Mouse (Mus musculus) CD4-positive helper T cell, adult 2 months (primary cell): ENCODE measurements around the gene Eml6.
"Not testable (repeated sequence)": the region's sequence is repeated elsewhere in the genome, so short reads cannot be mapped to it uniquely, and the experiment has no call there.

Experiments used
- DNase-seq: peaks from one replicate; pipeline ENCODE4 v3.0.0-alpha.2; 2012; ENCODE audit warnings: low read depth, missing footprints, low spot score

Eml6 gene

DNA sequence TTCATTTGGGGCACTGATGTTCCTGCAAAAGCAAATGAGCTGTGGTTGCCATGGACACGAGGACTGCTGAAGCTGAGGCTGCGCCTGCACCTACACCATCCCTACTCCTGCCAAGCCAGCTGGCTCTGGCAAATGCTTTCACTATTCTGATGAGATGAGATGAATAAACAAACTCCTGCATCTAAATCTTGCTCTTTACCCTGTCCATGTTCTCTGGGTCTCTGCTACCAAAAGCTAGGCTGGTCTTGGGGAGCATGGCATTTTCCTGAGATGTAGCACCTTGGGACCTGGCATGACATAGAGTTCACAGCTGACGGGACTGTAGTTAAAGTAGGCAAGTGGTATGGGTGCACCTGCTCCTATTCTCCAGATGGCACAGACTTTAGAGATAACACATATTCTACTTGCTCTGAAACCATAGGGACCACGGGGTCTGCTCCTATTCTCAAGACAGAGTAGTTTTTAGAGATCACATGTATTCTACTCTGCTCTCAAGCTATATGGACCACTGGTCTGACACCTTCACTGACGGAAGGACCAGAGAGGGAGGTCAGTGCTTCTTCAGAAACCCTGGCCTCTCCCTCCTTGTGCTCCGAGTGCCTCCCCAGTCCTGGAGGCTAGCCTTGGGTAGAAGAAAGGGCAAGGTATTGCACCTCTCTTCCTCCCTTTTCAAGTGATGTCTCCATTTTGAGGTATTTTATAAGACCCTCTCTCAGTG is 236.8 kb downstream of the Eml6 start:
- DNase-seq = no peak

DNA sequence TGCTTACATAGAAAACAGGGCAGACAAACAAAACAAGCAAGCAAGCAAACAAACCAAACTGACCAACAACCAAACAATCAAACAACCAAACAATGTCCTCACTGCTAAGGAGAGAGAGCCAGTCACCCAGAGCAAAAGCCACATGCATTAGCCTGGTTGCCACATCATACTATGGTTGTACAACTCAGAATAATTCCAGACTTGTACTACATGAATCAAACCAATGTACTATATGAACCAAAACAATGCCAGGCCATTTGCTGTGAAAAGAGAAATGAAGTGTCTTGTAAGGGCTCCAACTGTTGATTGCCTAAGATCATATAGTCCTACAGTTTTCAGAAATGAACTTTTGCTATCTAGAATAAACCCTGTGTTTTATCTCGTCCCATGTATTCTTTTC is 237.3 kb downstream of the Eml6 start:
- DNase-seq = no peak

DNA sequence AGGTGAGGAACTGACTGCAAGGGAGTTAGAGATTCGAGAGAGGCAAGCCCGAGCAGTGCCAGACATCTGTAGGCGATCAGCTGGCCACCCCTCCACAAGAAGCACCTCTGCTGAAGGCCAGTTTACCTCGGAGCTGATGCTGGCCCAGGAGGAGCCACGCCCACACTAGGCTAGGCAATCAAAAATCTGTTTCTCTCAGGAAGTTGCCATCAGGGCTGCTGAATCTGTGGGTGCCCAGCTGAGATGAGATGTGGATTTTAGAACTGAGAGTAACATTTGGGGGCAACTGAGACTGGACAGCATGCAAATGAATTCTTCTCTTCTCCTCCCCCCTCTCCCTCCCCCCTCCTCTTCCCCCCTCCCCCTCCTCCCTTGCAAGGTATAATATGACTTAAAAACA is 238.4 kb downstream of the Eml6 start:
- no peak for DNase-seq

DNA sequence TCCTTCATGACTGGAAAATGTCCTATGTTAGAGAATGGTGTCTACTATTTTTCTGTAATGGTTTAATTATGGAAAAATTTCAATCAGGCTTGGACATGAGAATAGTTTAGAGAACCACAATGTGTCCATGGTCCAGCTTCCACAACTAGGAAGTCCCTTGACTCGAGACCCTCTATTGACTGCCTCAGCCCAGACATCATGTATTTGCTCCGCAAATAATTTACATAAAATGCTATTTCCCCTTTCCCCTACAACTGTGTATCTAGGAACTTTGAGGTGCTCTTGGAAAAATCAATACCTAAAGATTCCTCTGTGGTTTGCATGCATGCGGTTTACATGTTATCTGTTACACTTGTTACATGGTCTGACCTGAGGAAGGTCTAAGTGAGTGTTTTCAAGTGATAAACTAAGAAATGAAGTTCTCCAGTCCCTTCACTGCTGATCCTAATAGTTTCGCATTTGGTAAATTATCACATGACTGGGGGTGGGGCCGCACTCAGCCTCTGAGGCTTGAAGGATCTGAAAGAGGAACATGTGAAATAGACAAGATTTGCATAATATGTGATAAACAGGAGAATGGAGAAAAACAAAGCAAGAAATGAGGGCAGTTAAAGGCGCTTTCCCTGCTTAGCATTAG is 239.1 kb downstream of the Eml6 start:
- DNase-seq = no peak

DNA sequence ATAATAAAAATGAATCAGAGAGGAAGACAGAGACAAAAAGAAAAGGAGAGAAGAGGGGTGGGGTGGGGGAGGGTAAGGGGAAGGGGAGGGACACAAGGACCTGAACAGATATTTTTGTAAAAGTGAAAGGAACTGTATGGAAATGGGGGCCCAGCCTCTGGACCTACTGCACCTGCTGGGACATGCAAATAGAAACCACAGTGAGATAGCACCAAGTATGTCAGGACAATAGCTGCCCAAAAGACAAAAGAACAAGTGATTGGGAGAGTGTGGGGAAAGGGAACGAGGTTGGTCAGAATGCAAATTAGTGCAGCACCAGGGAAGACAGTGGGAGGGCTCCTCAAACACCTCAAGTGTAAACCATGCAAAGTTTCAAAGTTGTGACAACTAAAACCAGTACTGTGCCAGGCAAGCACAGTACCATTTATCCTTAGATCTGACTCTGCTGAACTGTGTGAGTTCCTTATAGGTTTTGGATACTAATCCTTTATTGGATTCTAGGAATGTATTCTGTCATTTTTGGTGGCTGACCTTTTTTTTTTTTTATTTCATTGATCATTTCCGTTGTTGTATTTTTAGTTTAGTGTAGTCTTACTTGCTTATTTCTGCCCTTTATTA is 246.3 kb downstream of the Eml6 start:
- no peak for DNase-seq

DNA sequence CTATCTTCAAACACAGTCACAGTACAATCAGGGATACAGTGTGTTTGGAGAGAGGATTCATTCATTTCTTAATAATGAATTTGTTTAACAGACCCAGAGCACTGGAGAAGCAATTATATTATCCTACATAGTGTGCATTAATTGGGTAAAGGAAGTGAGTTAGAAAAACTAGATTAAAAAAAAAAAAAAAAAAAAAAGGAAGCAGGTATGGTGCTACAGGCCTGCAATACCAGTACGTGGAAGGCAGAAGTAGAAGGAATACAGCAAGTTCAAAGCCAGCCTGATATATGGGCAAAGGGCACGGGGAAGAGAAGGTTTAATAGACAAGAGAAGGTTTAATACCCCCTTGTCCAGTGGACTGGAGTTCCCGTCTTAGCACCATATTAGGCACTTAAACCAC is 246.9 kb downstream of the Eml6 start:
- DNase-seq = no peak

DNA sequence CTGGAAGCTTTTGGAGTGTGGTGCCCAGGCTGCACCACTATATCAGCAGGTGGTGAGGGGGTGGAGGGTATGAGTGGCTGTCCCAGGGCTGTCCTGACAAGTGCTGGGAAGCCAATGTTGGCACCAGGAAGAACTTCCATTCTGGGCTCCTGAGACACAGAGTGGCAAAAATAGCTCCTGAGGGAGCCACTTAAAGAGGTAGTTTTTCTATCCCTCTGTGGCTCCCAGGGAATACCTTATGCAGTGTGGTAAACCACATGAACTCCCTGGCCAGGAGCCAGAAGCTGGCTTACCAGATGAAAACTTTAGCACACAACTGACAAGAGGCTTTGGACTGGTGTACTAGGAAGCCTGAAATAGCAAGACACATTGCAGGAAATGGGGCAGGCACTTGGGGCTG is 247.9 kb downstream of the Eml6 start:
- DNase-seq = no peak

DNA sequence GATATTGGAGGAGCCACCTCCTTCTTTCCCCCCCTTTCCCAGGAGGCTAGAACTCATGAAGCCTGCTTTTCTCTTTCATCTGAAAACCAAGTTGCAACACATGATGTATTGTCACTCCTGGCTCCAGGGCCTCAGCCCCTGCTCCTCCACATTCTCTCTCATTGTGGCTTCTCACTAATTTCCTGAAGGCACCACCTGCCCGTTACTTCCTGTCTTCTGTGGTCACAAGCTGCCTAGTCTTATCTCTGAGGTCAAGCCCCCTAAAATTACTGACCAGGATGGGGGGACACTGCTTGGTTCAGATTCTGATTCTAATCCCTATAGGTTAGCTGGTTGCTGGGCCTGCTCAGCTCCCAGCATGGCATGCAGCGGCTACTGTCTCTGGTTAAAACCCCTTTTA is 251.1 kb downstream of the Eml6 start:
- no peak for DNase-seq

DNA sequence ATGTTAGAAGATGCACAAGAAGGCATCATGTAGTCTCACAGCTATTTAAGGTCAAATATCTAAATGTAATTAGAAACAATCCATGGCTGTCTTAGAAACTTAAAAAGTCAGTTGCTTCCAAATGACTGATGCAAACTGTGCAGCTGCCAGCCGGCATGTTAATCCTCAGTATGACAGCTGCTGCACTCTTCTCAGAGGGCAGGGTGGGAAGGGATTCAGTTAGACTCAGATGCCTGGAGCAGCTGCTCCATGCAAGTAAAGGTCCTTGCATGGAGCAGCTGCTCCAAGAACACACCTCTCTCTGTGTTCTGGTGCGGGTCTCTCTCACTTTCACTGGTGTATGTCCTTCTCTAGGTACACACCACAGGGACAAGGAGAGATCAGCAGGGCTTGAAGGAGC is 251.5 kb downstream of the Eml6 start:
- no peak for DNase-seq

DNA sequence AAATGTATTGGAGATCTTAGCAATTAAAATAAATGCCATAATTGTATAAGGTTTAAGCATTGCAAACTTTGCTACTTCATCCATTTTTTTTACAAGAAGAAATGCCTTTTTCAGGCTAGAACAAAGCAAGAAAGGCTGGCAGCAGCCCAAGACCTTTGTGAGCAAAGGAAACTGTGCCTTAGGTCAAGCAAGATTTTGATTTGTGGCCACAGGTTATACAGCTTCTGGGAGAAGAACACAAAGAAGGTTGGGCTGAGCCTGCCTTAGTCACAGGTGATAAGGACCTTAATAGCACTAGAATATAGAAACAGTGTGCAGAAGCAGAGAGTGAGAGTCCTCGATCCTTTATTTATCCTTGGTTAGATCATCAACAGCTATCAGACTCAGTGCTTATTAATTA is 253.6 kb downstream of the Eml6 start:
- DNase-seq = no peak

DNA sequence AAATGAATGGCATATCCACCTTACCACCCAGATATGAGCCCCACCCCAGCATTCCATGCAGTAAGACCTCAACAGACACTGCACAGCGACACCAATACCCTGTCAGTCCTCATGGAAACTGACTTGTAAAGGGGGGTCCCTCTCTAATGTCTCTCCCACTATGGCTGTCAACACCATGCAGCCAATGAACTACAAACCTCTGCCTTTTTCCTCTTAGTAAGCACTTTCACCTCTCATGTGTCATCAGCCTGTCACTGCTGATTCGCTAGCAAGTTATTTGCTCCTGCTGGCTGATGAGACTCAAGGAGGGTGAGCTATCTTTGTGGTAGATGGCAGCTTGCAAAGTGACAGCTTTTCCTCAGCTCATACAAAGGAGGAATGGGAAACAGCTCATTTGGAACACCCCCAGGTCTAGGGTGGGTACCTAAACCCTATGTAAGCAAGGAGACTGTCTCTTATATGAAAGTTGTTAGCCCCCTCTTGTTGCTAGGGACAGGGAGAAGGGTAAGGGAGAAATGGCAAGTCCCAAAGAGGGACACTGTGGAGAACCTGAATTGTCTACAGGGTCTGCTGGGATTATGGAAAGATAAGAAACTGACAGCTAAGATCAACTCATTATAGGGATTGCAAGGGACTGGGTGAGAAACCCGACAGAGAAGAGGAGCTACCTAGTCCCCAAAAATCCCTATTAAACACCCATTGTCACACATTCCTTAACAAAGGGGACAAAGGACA is 255.0 kb downstream of the Eml6 start:
- no peak for DNase-seq

DNA sequence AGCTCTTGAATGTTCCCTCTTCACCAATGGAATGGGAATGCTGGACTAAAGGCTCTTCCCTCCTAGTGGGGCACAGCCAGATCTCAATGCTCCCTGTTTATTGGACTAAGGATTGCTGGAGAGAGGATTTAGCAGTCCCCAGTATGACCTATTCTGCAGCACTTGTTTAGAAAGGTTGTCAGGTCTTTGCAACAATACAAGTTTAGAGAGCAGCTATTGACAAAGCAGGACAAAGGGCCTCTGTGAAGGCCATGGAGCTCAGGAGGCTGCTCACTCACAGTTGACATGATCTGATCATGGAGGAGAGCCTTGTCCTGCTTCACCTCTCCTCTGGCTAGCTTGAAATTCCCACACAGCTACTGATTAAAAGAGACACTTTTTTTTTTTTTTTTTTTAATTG is 257.3 kb downstream of the Eml6 start:
- no peak for DNase-seq

DNA sequence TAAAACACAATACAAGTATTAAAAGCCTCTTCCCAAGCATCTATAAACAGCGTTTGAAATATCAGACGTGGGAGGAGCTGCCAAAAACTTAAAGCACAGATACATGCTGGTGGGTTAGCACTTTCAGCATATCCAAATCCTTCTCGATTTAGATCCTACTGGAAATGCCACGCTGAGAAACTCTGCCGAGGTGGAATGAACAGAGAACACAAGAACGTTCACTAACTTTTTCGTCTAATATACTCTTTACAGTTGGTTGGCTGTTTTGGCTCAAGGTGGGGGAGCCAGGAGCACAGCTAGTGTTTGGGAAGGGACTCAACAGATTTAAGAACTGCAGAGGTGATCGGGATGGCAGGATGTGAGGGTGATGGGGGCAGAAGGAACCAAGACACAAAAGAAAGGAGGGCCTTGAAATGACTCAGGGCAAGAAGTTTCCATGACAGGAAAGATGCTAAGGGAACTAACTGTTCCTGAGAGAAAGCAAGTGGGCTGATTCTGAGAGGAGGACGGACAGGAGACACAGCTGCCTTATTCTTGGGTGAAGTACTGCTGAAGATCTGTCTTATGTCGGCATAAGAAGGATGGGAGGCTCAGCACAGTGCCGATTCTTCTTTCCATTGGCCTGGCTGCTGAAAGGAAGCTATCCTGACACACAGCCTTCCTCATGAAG is 259.4 kb downstream of the Eml6 start:
- DNase-seq = no peak

DNA sequence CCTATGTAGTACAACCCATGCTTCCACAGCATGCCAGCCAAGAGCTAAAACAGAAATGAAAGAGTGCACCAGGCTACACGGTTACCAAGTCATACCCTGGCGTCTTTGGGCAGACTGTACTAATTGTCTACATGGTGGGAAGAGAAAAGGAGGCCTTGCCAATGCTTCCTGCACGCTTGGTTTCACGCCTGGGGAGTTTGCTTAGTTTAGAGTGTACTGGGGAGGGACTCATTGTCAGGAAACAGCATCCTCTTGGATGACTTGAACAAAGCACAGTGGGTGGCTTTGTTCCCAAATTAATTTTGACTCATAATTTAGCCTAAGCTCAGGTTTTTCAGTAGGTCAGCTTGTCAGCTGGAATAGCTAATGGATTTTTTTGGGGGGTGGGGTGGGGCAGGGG is 260.8 kb downstream of the Eml6 start:
- DNase-seq = no peak

DNA sequence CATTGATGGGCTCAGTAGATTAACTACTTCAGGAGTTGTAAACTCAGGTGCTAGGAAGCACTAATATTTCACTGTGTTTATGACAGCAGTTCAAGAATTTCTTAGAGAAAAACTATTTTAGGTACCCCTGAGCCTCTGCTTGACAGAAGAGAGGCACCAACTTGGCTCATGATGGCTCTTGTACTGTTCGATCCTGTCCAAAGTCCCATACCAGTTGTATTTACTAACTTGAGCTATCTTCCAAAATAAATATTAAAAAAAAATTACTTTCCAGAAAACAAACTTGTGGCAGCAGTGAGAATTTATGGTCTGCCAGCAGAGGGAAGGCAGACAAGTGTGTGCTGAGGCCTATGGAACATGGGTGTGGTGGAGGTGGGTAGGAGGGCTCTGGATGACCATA is 263.1 kb downstream of the Eml6 start:
- no peak for DNase-seq

DNA sequence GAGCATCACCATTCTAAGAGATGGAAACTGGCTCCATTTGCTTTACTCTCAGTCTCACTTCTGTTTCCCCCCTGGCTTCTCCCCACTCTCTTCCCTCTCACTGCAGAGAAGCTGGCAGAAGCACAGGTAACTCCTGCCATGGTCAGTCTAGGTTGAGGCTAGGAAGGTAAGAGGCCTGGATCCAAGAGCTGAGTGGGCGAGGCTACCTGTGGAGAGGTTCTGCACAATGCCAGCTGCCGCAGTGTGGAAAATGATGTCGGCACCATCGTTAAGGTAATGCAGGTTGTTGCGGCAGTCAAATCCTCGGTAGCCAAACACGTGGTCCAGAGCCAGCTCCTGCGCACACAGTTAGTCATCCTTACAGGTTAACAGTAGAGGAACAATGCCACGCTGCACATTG is 264.4 kb downstream of the Eml6 start:
- no peak for DNase-seq

DNA sequence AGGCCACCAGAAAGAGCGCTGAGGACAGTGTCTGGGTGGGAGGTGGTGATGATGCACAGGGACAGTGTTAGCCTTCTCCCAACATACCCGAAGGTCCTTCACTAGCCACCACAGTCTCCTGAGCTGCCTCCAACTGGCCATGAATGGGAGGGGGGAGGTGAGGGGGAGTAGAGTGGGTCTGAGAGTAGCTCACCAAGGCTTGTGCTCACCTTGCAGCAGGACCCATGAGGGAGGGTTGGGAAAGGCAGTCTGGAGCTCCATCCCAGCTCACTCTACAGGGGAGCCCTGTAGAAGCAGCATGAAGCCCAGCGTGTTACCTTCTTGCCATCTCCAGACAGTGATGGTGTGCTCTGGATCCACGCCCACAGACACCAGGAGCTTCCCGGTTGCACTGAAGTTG is 267.2 kb downstream of the Eml6 start:
- no peak for DNase-seq

DNA sequence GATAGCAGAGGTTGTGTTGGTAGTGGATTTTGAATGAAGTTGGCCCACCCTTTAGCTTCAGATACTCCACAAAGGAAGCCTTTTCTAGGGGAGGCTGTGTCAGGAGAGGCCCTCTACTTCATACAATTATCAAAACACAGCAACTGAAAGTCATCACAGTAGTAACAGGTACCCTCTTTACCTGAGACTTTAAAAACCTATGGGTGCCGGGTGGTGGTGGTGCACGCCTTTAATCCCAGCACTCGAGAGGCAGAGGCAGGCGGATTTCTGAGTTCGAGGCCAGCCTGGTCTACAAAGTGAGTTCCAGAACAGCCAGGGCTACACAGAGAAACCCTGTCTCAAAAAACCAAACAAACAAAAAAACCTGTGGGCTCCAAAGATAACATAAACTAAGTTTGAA is 269.8 kb downstream of the Eml6 start:
- not testable (repeated sequence) for DNase-seq

DNA sequence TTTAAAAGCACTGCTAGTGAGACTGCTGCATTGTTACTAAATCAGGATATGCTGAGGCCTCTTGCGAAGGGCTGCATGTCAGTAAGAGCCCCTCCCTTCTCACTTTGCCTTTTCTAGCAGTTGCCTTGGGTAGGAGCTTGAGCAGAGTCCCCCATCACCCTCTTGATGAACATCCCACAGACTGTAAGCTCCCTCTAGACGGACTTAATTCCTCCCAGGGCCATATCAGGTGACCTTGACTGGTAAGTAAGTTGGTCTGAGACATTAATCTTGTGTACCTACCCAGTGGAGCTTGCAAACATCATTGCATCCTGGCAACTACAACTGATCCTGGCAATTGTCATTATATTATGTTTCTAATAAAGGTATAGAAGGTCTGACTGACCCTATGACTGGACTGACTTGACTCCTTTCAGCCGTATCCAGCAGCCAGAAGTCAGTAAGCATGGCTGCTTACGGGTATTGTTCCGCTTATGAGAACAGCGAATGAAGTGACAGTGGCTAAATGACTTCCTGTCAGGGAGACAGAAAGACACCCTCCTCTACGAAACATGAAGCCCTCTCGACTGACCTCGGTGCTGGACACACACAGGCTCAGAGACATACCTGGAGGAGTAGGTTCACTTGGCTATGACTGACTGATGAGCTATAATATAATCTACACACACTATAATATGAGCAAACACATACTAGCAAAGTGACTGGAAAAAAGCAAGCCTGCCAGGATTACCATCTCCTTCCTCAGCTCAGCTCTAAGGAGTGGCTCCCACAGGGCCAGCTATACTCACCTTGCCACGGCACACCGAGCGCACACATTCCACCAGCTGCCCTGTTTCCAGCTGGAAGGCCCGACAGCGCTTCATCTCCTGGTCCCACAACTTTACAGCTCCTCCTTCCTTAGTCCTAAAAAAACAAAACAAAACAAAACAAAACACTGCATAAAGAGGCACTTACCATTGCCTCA is 273.9 kb downstream of the Eml6 start:
- DNase-seq = no peak

DNA sequence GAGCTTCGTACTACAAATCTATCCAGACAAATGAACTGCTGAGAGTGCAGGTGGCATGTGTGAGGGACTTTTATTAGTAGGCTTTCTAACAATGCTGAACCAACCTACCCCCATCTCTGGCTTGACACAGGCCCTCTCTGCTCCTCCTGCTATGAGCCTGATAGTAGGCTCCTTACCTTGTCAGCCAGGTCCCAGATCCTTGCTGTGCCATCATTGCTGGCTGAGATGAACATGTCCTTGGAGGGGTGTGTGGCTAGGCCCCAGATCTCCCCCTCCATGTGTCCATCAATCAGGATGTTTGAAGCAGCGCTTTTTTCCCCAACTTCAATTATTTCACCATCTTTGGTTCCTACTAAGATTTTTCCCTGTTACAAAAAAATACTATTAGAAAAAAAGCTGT is 274.8 kb downstream of the Eml6 start:
- no peak for DNase-seq

DNA sequence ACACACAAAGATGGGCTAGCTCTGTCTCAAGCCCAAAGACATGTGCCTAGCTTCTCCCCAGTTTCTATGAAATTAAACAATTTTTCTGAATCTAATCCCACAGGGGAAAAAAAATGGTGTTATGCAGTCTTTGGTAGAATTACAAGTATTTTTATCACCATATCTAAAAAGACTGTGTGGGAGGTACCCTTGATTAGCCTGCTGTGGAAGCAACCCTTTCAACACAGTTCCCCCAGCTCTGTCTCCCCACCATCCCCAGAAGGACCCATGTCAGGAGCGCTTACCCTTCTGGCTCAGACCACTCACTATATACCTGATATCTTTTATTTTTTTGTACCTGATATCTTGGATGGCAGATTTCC is 276.4 kb downstream of the Eml6 start:
- DNase-seq = no peak
